Mouse (Mus musculus) E14TG2a.4 (cell line): ENCODE data around the gene Slc16a9.

Source experiments
- CTCF ChIP-seq: conservative IDR thresholded peaks from 2 replicates; pipeline ENCODE4 v1.5.1; 2014; ENCODE audit warnings: low read length
- NANOG ChIP-seq: IDR thresholded peaks from 2 replicates; pipeline ENCODE4 v1.6.1; 2014; ENCODE audit warnings: borderline replicate concordance, low read length, mixed read lengths

- TF ChIP-seq CTCF: no peak
- no peak for TF ChIP-seq NANOG
Measured at GRCm38 (mm10) chr10:70225760-70226159, 19.1 kb upstream of the Slc16a9 start.
